Mouse (Mus musculus) ES-E14 (cell line): Measurements from ENCODE around the gene Cabp4.

Experiments
- CHD2 ChIP-seq: IDR thresholded peaks from 2 replicates; pipeline ENCODE4 v1.6.1; 2014; ENCODE audit warnings: mild to moderate bottlenecking, low read depth, low read length, inconsistent platforms
- HCFC1 ChIP-seq: IDR thresholded peaks from 2 replicates; pipeline ENCODE4 v1.6.1; 2012; ENCODE audit warnings: low read length, inconsistent platforms, borderline replicate concordance; ENCODE audit not compliant: insufficient read depth
- MAFK ChIP-seq: IDR thresholded peaks from 2 replicates; pipeline ENCODE4 v1.6.1; 2014; ENCODE audit warnings: mild to moderate bottlenecking, low read depth, low read length, inconsistent platforms; ENCODE audit not compliant: insufficient read depth
- ZC3H11A ChIP-seq: IDR thresholded peaks from 2 replicates; pipeline ENCODE4 v1.6.1; 2012; ENCODE audit warnings: low read depth, mild to moderate bottlenecking, inconsistent platforms, low read length, borderline replicate concordance
- ZNF384 ChIP-seq: IDR thresholded peaks from 2 replicates; pipeline ENCODE4 v1.6.1; 2012; ENCODE audit warnings: low read depth, low read length, inconsistent platforms

DNA sequence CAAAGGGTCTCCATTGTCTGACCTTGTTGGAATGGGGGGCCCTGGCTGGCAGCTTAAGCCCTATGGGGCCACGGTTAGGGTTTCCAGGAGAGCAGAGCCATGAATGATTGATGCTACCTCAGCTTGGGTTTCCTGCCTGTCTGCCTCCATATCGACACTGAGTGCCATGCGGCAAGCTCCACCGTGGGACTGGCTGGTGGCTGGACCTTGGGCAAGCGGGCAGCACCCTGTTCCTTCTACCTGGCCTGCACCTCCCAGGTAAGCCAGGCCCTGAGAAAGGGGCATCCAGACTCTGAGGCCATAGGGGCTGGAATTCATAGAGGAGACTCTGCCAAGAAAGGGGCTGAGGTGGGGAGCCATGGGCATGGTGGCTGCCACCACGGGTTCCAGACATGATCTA is 3.7 kb downstream of the Cabp4 start:
- no peak for TF ChIP-seq HCFC1
- TF ChIP-seq ZC3H11A: no peak
- TF ChIP-seq CHD2: no peak
- no peak for TF ChIP-seq MAFK
- TF ChIP-seq ZNF384: no peak
